Mouse (Mus musculus): Measurements from ENCODE around the gene Pla2g4d. TPM values are rescaled to one million over a fixed set of nuclear protein-coding genes. Genes with fewer than 3 reads are reported as not detected.

Pla2g4d gene
- 0.05 and 0.07 TPM in 2 replicates for polyA plus RNA-seq (2015; fragmentation: Nextera tagmentation; extraction: Ambion mirVana)

DNA sequence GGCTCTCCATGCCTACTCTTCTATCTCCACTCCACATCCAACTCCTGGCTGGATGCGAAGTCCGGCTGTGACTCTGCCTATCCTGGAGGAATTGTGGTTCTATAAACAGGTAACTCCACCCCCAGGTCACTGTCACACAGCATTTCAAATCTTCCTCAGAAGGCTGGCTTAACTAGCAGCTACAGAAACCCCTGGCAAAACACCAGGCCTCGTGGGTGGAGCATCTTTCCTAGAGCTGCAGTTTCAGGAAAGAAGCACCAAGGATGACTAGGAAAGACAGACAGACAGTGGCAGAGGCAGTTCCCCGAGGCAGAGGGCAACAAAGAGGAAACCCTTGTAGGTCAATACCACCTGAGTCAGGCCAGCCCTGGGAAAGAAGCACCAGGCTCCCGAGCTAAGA, at the start of gene Pla2g4d:
TSS of gene Pla2g4d (minus strand) at position 203 of the 400 bp plus-strand sequence.
- Histone ChIP-seq H3K4me2 (ENCODE audit: low read length) (no peak within 1 kb of the TSS), H3K4me3 (replicated peaks; ENCODE audit: low read depth, low read length) (no peak within 1 kb of the TSS), H3K36me3 (ENCODE audit: insufficient read depth, low read length) (no peaks in the 10 kb centered on the region), H3K4me1 (replicated peaks; ENCODE audit: insufficient read depth, low read length) (no peaks in the 10 kb centered on the region), H3K9me3 (replicated peaks; ENCODE audit: low read length) (no peaks in the 10 kb centered on the region), H3K9ac (ENCODE audit: low read depth, low read length) (no peak within 1 kb of the TSS), H3K27me3 (ENCODE audit: insufficient read depth, low read length) (no peaks in the 10 kb centered on the region), H3K27ac (no peak within 1 kb of the TSS)
- WGBS, result 69% methylated on average over 5 of the region's 5 CpGs
- DNase-seq (ENCODE audit: low spot score), result no peak
- no peak for TF ChIP-seq CTCF (IDR thresholded peaks at IDR 0.05; ENCODE audit: low read depth)
- no peak for ATAC-seq (replicated peaks; ENCODE audit: low FRiP score, low read depth)

GRCm38 (mm10) chr2:120337886-120338285, 48.9 kb upstream of the Pla2g4d start:
- no peak for ATAC-seq (replicated peaks; ENCODE audit: low FRiP score, low read depth)
- peak; percentile 52 for TF ChIP-seq CTCF (IDR thresholded peaks at IDR 0.05; ENCODE audit: low read depth)
- H3K4me3 ChIP-seq (replicated peaks; ENCODE audit: low read depth, low read length), result no peak overlapping the region
- H3K4me1 ChIP-seq (replicated peaks; ENCODE audit: insufficient read depth, low read length), result no peaks in the 10 kb centered on the region
- no peak overlapping the region for H3K9ac ChIP-seq (ENCODE audit: low read depth, low read length)
- no peak overlapping the region for H3K4me2 ChIP-seq (ENCODE audit: low read length)
- peaks cover 34% of the 10 kb centered on the region for H3K36me3 ChIP-seq (ENCODE audit: insufficient read depth, low read length)
- no peak overlapping the region for H3K27ac ChIP-seq
- 58% methylated on average over 2 of the region's 2 CpGs for WGBS
- H3K27me3 ChIP-seq (ENCODE audit: insufficient read depth, low read length), result no peaks in the 10 kb centered on the region
- peak; percentile 34 for DNase-seq (ENCODE audit: low spot score)
- H3K9me3 ChIP-seq (replicated peaks; ENCODE audit: low read length), result no peaks in the 10 kb centered on the region

DNA sequence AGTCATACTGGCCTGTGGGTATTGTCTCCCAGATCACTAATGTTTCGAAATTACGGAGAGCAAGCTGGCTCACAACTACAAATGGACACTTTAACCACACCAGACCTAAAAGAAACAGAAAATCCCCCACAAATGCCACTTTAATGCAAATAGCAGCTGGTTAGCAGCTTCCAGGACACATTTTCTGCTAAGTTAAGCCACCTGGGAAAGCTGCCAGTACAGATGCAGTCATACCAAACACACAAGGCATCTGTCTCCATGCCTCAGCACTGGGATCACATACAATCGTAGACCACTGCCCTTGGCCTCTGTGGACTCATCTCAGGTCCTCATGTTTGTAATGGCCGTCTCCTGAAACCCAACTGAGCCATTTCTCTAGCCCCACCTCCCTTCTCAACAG, 42.6 kb upstream of the Pla2g4d start:
- Histone ChIP-seq H3K4me3 (replicated peaks; ENCODE audit: low read depth, low read length) (no peak overlapping the region), H3K27ac (no peak overlapping the region), H3K4me1 (replicated peaks; ENCODE audit: insufficient read depth, low read length) (no peaks in the 10 kb centered on the region), H3K27me3 (ENCODE audit: insufficient read depth, low read length) (no peaks in the 10 kb centered on the region), H3K9ac (ENCODE audit: low read depth, low read length) (no peak overlapping the region), H3K9me3 (replicated peaks; ENCODE audit: low read length) (no peaks in the 10 kb centered on the region), H3K4me2 (ENCODE audit: low read length) (no peak overlapping the region), H3K36me3 (ENCODE audit: insufficient read depth, low read length) (peaks cover 44% of the 10 kb centered on the region)
- DNase-seq (ENCODE audit: low spot score) (no peak), ATAC-seq (replicated peaks; ENCODE audit: low FRiP score, low read depth) (no peak)
- TF ChIP-seq CTCF (IDR thresholded peaks at IDR 0.05; ENCODE audit: low read depth), result no peak
- WGBS, result 93% methylated on average over 4 of the region's 4 CpGs

DNA sequence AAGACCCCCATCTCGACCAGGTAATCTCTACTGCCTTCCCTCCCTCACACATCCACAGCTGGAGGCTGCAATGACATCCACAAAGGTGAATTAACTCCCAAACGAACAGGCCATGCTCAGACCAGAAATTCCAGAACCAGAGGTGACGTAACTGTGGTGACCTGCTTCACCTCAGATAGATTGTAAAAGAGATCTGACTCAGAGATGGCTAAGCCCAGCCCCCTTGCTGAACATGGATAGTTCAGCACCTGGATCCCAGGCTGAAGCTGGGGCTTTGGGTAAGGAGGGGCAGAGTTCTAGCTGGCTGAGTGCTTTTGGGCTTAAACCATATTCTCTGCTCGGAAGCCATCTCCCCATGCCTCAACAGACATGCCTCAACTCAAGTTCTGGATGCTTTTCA, 26.1 kb upstream of the Pla2g4d start:
- Histone ChIP-seq H3K4me1 (replicated peaks; ENCODE audit: insufficient read depth, low read length) (no peaks in the 10 kb centered on the region), H3K4me3 (replicated peaks; ENCODE audit: low read depth, low read length) (no peak overlapping the region), H3K9me3 (replicated peaks; ENCODE audit: low read length) (no peaks in the 10 kb centered on the region), H3K4me2 (ENCODE audit: low read length) (no peak overlapping the region), H3K27ac (no peak overlapping the region), H3K36me3 (ENCODE audit: insufficient read depth, low read length) (peaks cover 28% of the 10 kb centered on the region), H3K9ac (ENCODE audit: low read depth, low read length) (no peak overlapping the region), H3K27me3 (ENCODE audit: insufficient read depth, low read length) (no peaks in the 10 kb centered on the region)
- no peak for TF ChIP-seq CTCF (IDR thresholded peaks at IDR 0.05; ENCODE audit: low read depth)
- no peak for DNase-seq (ENCODE audit: low spot score)
- 57% methylated on average over 4 of the region's 4 CpGs for WGBS
- no peak for ATAC-seq (replicated peaks; ENCODE audit: low FRiP score, low read depth)

DNA sequence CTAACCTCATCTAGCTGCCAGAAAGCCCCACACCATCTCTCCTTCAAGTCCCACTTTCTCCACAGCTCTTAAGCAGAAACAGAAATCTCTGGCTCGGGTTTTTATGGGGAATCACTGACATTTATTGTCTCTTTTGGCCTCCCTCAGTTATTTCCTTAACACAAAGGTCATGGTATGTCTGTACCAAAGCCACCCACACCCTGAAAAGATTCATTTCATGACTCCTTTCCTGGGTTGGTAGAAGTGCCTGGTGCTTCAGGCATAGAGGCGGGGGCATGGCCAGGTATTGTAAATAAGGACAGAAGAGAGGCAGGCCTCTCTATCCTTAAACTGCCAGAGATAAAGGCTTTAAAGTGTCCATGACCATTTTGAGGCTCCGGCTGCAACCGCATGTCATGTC, 25.5 kb upstream of the Pla2g4d start:
- ATAC-seq (replicated peaks; ENCODE audit: low FRiP score, low read depth), result no peak
- Histone ChIP-seq H3K9ac (ENCODE audit: low read depth, low read length) (no peak overlapping the region), H3K9me3 (replicated peaks; ENCODE audit: low read length) (no peaks in the 10 kb centered on the region), H3K4me3 (replicated peaks; ENCODE audit: low read depth, low read length) (no peak overlapping the region), H3K4me2 (ENCODE audit: low read length) (no peak overlapping the region), H3K4me1 (replicated peaks; ENCODE audit: insufficient read depth, low read length) (no peaks in the 10 kb centered on the region), H3K27me3 (ENCODE audit: insufficient read depth, low read length) (no peaks in the 10 kb centered on the region), H3K36me3 (ENCODE audit: insufficient read depth, low read length) (peaks cover 28% of the 10 kb centered on the region), H3K27ac (no peak overlapping the region)
- no peak for DNase-seq (ENCODE audit: low spot score)
- TF ChIP-seq CTCF (IDR thresholded peaks at IDR 0.05; ENCODE audit: low read depth), result no peak
- WGBS, result 56% methylated on average over 4 of the region's 4 CpGs

DNA sequence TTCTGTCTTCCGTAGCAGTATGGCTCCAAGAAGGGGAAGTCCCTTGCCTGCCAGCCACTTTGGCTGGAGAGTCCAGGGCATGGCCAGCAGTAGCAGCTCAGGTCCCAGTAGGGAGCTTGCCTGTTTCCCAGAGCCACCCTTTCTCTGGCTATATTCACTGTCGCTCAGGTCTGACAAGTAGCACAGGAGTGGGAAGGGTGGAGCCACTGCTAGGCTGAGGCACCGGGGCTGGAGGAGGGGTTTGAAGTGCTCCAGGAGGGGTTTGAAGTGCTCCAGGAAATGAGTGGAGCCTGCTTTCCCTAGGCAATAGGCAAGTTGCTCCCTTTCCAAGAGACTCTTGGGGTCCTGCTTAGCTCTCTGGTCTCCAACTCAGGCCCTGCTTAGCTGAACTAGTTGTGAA, 25.0 kb upstream of the Pla2g4d start, which contains the start of gene Pla2g4f:
TSS of gene Pla2g4f (minus strand) at position 190 of the 400 bp plus-strand sequence.
- Histone ChIP-seq H3K27ac (no peak within 1 kb of the TSS), H3K36me3 (ENCODE audit: insufficient read depth, low read length) (peaks cover 23% of the 10 kb centered on the region), H3K4me2 (ENCODE audit: low read length) (no peak within 1 kb of the TSS), H3K9ac (ENCODE audit: low read depth, low read length) (no peak within 1 kb of the TSS), H3K9me3 (replicated peaks; ENCODE audit: low read length) (no peaks in the 10 kb centered on the region), H3K27me3 (ENCODE audit: insufficient read depth, low read length) (no peaks in the 10 kb centered on the region), H3K4me3 (replicated peaks; ENCODE audit: low read depth, low read length) (no peak within 1 kb of the TSS), H3K4me1 (replicated peaks; ENCODE audit: insufficient read depth, low read length) (no peaks in the 10 kb centered on the region)
- no peak for DNase-seq (ENCODE audit: low spot score)
- ATAC-seq (replicated peaks; ENCODE audit: low FRiP score, low read depth), result no peak
- WGBS, result 48% methylated on average over 3 of the region's 3 CpGs
- no peak for TF ChIP-seq CTCF (IDR thresholded peaks at IDR 0.05; ENCODE audit: low read depth)

DNA sequence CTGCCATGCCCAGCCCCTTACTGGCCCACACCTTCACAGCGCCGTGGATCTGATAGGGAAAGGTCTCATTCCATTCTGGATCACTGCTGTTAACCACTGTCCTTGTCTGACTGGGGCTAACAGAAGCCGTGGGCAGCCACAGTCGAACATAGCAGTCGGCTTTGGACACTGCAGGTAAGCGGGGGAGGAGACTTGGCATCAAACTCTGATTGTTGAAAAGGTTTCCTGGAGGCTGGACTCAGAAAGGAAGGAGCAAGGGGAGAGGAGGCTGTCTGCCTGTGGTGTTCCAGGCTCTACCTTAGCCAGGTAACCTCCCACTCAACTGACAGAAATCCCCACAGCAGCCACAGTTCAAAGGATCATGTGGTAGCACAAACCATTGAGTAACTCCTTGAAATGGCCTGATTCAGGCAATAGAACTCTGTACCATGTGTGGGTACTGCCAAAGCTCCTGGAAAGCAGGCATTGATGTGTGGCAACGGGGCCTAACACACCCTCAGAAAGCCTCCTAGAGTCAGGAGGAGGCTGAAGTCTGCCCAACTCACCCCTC, 23.4 kb upstream of the Pla2g4d start:
- DNase-seq (ENCODE audit: low spot score) (no peak), ATAC-seq (replicated peaks; ENCODE audit: low FRiP score, low read depth) (no peak)
- Histone ChIP-seq H3K4me3 (replicated peaks; ENCODE audit: low read depth, low read length) (no peak overlapping the region), H3K9ac (ENCODE audit: low read depth, low read length) (no peak overlapping the region), H3K9me3 (replicated peaks; ENCODE audit: low read length) (no peaks in the 10 kb centered on the region), H3K27ac (no peak overlapping the region), H3K36me3 (ENCODE audit: insufficient read depth, low read length) (peaks cover 8% of the 10 kb centered on the region), H3K4me1 (replicated peaks; ENCODE audit: insufficient read depth, low read length) (no peaks in the 10 kb centered on the region), H3K4me2 (ENCODE audit: low read length) (no peak overlapping the region), H3K27me3 (ENCODE audit: insufficient read depth, low read length) (no peaks in the 10 kb centered on the region)
- 76% methylated on average over 7 of the region's 7 CpGs for WGBS
- no peak for TF ChIP-seq CTCF (IDR thresholded peaks at IDR 0.05; ENCODE audit: low read depth)

Data from kidney, postnatal 0 days (tissue).